8 mouse cellular contexts compared by ENCODE assay signal in the genomic region with DNA sequence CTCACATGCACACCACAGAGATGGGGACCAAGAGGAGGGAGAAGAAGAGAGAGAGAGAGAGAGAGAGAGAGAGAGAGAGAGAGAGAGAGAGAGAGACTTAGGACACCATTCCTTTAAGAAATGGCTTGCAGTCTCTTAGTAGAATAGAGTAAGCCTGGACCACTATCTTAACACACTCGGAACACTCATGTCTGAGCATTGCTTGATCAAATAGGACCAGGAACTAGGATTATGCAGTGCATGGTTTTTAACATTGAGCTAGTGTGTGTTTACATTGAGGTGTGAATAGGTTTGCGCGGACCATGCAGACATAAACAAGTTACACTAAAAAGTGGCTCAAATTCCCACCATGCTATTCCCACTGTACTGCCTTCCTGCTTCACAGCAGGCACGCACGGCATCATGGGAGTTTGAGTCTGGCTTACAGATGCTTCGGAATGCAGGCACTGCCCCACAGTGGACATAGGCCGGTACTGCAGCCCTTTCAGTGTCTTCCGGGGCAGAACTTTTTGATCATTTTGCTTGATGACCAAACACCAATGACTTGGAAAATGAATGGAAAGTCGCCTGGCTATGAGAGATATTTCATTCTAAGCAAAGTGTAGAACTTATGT.
DNase-seq lines count a peak whose midpoint lies in the region; ATAC-seq and TF ChIP-seq lines count a peak whose summit lies in the region.

No protein-coding gene starts in this region.

- no peaks in the 10 kb centered on the region for H3K36me3 ChIP-seq in intestine, embryonic 15.5 days
- no peaks in the 10 kb centered on the region for H3K36me3 ChIP-seq in midbrain, embryonic 10.5 days

- H3K9me3 ChIP-seq in intestine, embryonic 15.5 days = no peaks in the 10 kb centered on the region
- H3K9me3 ChIP-seq in midbrain, embryonic 10.5 days (replicated peaks) = no peaks in the 10 kb centered on the region

- H3K4me1 ChIP-seq in intestine, embryonic 15.5 days (replicated peaks) = no peaks in the 10 kb centered on the region
- H3K4me1 ChIP-seq in midbrain, embryonic 10.5 days = peaks cover 13% of the 10 kb centered on the region

- no peak overlapping the region for H3K4me3 ChIP-seq in gastrocnemius, adult 2 months
- no peak overlapping the region for H3K4me3 ChIP-seq in intestine, embryonic 15.5 days (replicated peaks)
- no peak overlapping the region for H3K4me3 ChIP-seq in midbrain, embryonic 10.5 days

- WGBS in intestine, embryonic 15.5 days = 32% methylated on average over 9 of the region's 9 CpGs
- WGBS in midbrain, embryonic 10.5 days = 25% methylated on average over 9 of the region's 9 CpGs

- H3K4me2 ChIP-seq in intestine, embryonic 15.5 days (replicated peaks) = no peak overlapping the region

- intact Hi-C loops in gastrocnemius, adult 2 months (cut with DNase I) = no loop called here
- intact Hi-C loops in left cerebral cortex, postnatal 10 days (cut with DNase I) = loop anchor here (5.0 kb wide), 1 partner anchor 134 kb away; no protein-coding TSS in a partner anchor

- no peaks in the 10 kb centered on the region for H3K27me3 ChIP-seq in intestine, embryonic 15.5 days (replicated peaks)
- H3K27me3 ChIP-seq in midbrain, embryonic 10.5 days (ENCODE audit: low read depth, poor library complexity, severe bottlenecking) = no peaks in the 10 kb centered on the region

- peak; percentile 52 for DNase-seq in WW6 (ENCODE audit: low read depth, low spot score)
- peak; percentile 83 to 89 for DNase-seq in cerebellum, postnatal 14 days
- peak; percentile 73 for DNase-seq in gastrocnemius, adult 2 months
- peak; percentile 76 to 89 for DNase-seq in left cerebral cortex, postnatal 10 days (ENCODE audit: extremely low spot score in 1 of 2, low spot score in 2 of 2)
- DNase-seq in midbrain, embryonic 10.5 days (ENCODE audit: low spot score) = peak; percentile 72
- peak; percentile 75 to 79 for DNase-seq in right cerebral cortex, postnatal 36 days (ENCODE audit: low spot score in 2 of 2)

- no peak overlapping the region for H3K9ac ChIP-seq in intestine, embryonic 15.5 days

- no peak overlapping the region for H3K27ac ChIP-seq in gastrocnemius, adult 2 months
- H3K27ac ChIP-seq in intestine, embryonic 15.5 days = no peak overlapping the region
- no peak overlapping the region for H3K27ac ChIP-seq in midbrain, embryonic 10.5 days (replicated peaks)

- peak; percentile 86 for TF ChIP-seq CTCF in gastrocnemius, adult 2 months (IDR thresholded peaks at IDR 0.05)

- ATAC-seq in intestine, embryonic 15.5 days = peak; percentile 84
- ATAC-seq in activated CD4-positive, CD25-positive, alpha-beta regulatory T cell, adult 4 months = no peak
